Mouse (Mus musculus) midbrain, embryonic 14.5 days (tissue): ENCODE results near the gene Ramp2. TPM values are rescaled to one million over a fixed set of nuclear protein-coding genes. Genes with fewer than 3 reads are reported as not detected.
A peak's percentile ranks its signal among the peaks of the same experiment; 100 is the strongest.

Source experiments
- ATAC-seq: fragments of 200-750 bp; cut with Nextera tagmentation; 2 replicates; pipeline ENCODE4 v1.8.0; 2017; ENCODE audit warnings: moderate number of reproducible peaks, moderate library complexity; ENCODE audit not compliant: low FRiP score, low TSS enrichment
- DNase-seq: peaks from one replicate; pipeline ENCODE4 v3.0.0-alpha.2; 2015
- H3K27ac ChIP-seq: fragments of 300-500 bp; sonication (generic); replicated peaks from 2 replicates; pipeline ENCODE4 v1.5.1; 2014; ENCODE audit warnings: mild to moderate bottlenecking, low read depth, low read length, moderate library complexity
- H3K27me3 ChIP-seq: fragments of 300-500 bp; sonication (generic); 2 replicates; pipeline ENCODE4 v1.6.1; 2014; ENCODE audit warnings: low read length, control low read depth, mixed read lengths; ENCODE audit not compliant: control insufficient read depth, insufficient read depth
- H3K36me3 ChIP-seq: fragments of 300-500 bp; sonication (generic); 2 replicates; pipeline ENCODE4 v1.6.1; 2014; ENCODE audit warnings: low read length, control low read depth; ENCODE audit not compliant: control insufficient read depth, insufficient read depth
- H3K4me1 ChIP-seq: fragments of 300-500 bp; sonication (generic); 2 replicates; pipeline ENCODE4 v1.6.1; 2014; ENCODE audit warnings: mild to moderate bottlenecking, antibody characterized with exemption, low read length, control low read depth; ENCODE audit not compliant: control insufficient read depth, insufficient read depth
- H3K4me2 ChIP-seq: fragments of 300-500 bp; sonication (generic); 2 replicates; pipeline ENCODE4 v1.6.1; 2014; ENCODE audit warnings: mild to moderate bottlenecking, low read length, moderate library complexity
- H3K4me3 ChIP-seq: fragments of 300-500 bp; sonication (generic); replicated peaks from 2 replicates; pipeline ENCODE4 v1.5.1; 2014; ENCODE audit warnings: low read depth, low read length
- H3K9ac ChIP-seq: fragments of 300-500 bp; sonication (generic); replicated peaks from 2 replicates; pipeline ENCODE4 v1.6.1; 2014; ENCODE audit warnings: mild to moderate bottlenecking, low read length, moderate library complexity
- H3K9me3 ChIP-seq: fragments of 300-500 bp; sonication (generic); 2 replicates; pipeline ENCODE4 v1.6.1; 2016; ENCODE audit warnings: low read length, control low read depth, mixed read lengths; ENCODE audit not compliant: control insufficient read depth
- WGBS: fragments of 180-500 bp; shearing (Covaris S2); extraction: QIAGEN DNeasy Blood & Tissue Kit; methylation state at CpG from one replicate; pipeline ENCODE4 v1.1.7; 2014; 5-methylcytosine and 5-hydroxymethylcytosine counted together
- polyA plus RNA-seq: library from polyadenylated mRNA; unstranded; fragments of >200 nt; fragmentation: Nextera tagmentation; extraction: Ambion mirVana; gene quantifications from 2 replicates; pipeline ENCODE4 v1.2.1, GENCODE M21; 2014

Ramp2 gene
- polyA plus RNA-seq, 1 experiment from 2014 or later: 84.0 TPM

GRCm38 (mm10) chr11:101248258-101248994 is 2.6 kb downstream of the Ramp2 start:
- no peaks in the 10 kb centered on the region for H3K9me3 ChIP-seq
- peaks cover 6% of the 10 kb centered on the region; the same call in 1 of the 2 replicates for H3K4me1 ChIP-seq
- peaks cover 9% of the 10 kb centered on the region; the same call in 1 of the 2 replicates for H3K27me3 ChIP-seq
- H3K4me3 ChIP-seq: no peak overlapping the region
- no peak overlapping the region for H3K4me2 ChIP-seq
- no peaks in the 10 kb centered on the region for H3K36me3 ChIP-seq
- DNase-seq (peak; percentile 73), ATAC-seq (no peak)
- no peak overlapping the region for H3K9ac ChIP-seq
- WGBS: 42% methylated on average over 14 of the region's 14 CpGs
- no peak overlapping the region for H3K27ac ChIP-seq

GRCm38 (mm10) chr11:101251031-101251430 is 5.2 kb downstream of the Ramp2 start:
- 89% methylated on average over 2 of the region's 2 CpGs for WGBS
- no peaks in the 10 kb centered on the region for H3K36me3 ChIP-seq
- no peak overlapping the region for H3K27ac ChIP-seq
- no peak overlapping the region for H3K4me2 ChIP-seq
- H3K4me1 ChIP-seq: peaks cover 14% of the 10 kb centered on the region; the same call in 1 of the 2 replicates
- ATAC-seq (no peak), DNase-seq (no peak)
- H3K27me3 ChIP-seq: no peaks in the 10 kb centered on the region
- H3K9me3 ChIP-seq: no peaks in the 10 kb centered on the region
- no peak overlapping the region for H3K4me3 ChIP-seq
- no peak overlapping the region for H3K9ac ChIP-seq

GRCm38 (mm10) chr11:101252941-101253340 is 7.1 kb downstream of the Ramp2 start:
- Histone ChIP-seq H3K9ac (peak overlapping the region; percentile 88), H3K36me3 (no peaks in the 10 kb centered on the region), H3K4me3 (peak overlapping the region; percentile 93), H3K27me3 (no peaks in the 10 kb centered on the region), H3K4me1 (peaks cover 14% of the 10 kb centered on the region; the same call in 1 of the 2 replicates), H3K4me2 (peak overlapping the region; percentile 82), H3K9me3 (no peaks in the 10 kb centered on the region), H3K27ac (peak overlapping the region; percentile 61)
- no peak for ATAC-seq
- DNase-seq: no peak
- 11% methylated on average over 7 of the region's 7 CpGs for WGBS

- Histone ChIP-seq H3K9me3 (no peaks in the 10 kb centered on the region), H3K4me1 (peaks cover 14% of the 10 kb centered on the region; the same call in 1 of the 2 replicates), H3K36me3 (peaks cover 3% of the 10 kb centered on the region), H3K4me3 (peak within 1 kb of the TSS; percentile 93), H3K4me2 (peak within 1 kb of the TSS; percentile 82), H3K27me3 (no peaks in the 10 kb centered on the region), H3K27ac (peak within 1 kb of the TSS; percentile 88), H3K9ac (peak within 1 kb of the TSS; percentile 88)
- DNase-seq (peak; percentile 92), ATAC-seq (peak; percentile 71; the same call in 1 of the 2 replicates)
- under 1% methylated on average over 40 of the region's 40 CpGs for WGBS
Observed at GRCm38 (mm10) chr11:101253613-101254389, 8.0 kb downstream of the Ramp2 start, which contains the start of gene Vps25. Vps25 (plus strand) TSS chr11:101253707.

- Histone ChIP-seq H3K4me2 (no peak overlapping the region), H3K27ac (no peak overlapping the region), H3K4me1 (peaks cover 28% of the 10 kb centered on the region), H3K27me3 (no peaks in the 10 kb centered on the region), H3K9ac (no peak overlapping the region), H3K9me3 (no peaks in the 10 kb centered on the region), H3K36me3 (peaks cover 6% of the 10 kb centered on the region), H3K4me3 (no peak overlapping the region)
- 93% methylated on average over 13 of the region's 13 CpGs for WGBS
- DNase-seq (no peak), ATAC-seq (no peak)
Observed at GRCm38 (mm10) chr11:101255826-101256775, 10.3 kb downstream of the Ramp2 start.

- no peaks in the 10 kb centered on the region for H3K9me3 ChIP-seq
- DNase-seq (peak; percentile 16), ATAC-seq (0 out of 2 replicates have a peak, but pooled peaks have one; percentile 6)
- H3K36me3 ChIP-seq: peaks cover 6% of the 10 kb centered on the region
- H3K9ac ChIP-seq: no peak overlapping the region
- H3K4me2 ChIP-seq: no peak overlapping the region
- 38% methylated on average over 6 of the region's 6 CpGs for WGBS
- H3K4me3 ChIP-seq: no peak overlapping the region
- no peak overlapping the region; the same call in 1 of the 2 replicates for H3K27ac ChIP-seq
- peaks cover 20% of the 10 kb centered on the region for H3K4me1 ChIP-seq
- peaks cover 26% of the 10 kb centered on the region for H3K27me3 ChIP-seq
Observed at GRCm38 (mm10) chr11:101259261-101259712, 13.5 kb downstream of the Ramp2 start.

GRCm38 (mm10) chr11:101259948-101260825 is 14.4 kb downstream of the Ramp2 start, which contains the start of gene Wnk4:
Wnk4 (plus strand) TSS chr11:101260567.
- H3K27me3 ChIP-seq: peaks cover 34% of the 10 kb centered on the region
- H3K27ac ChIP-seq: peak within 1 kb of the TSS; percentile 49
- H3K4me1 ChIP-seq: peaks cover 21% of the 10 kb centered on the region
- peak within 1 kb of the TSS; percentile 57 for H3K9ac ChIP-seq
- peak within 1 kb of the TSS; percentile 94 for H3K4me2 ChIP-seq
- peaks cover 6% of the 10 kb centered on the region for H3K36me3 ChIP-seq
- H3K9me3 ChIP-seq: no peaks in the 10 kb centered on the region
- DNase-seq: peak; percentile 71
- peak; percentile 75 for ATAC-seq
- under 1% methylated on average over 43 of the region's 43 CpGs for WGBS
- peak within 1 kb of the TSS; percentile 41 for H3K4me3 ChIP-seq
